Mouse (Mus musculus) spleen, adult 2 months (tissue): ENCODE measurements around the gene Gm20388. TPM values are rescaled to one million over a fixed set of nuclear protein-coding genes. Genes with fewer than 3 reads are reported as not detected.
"Not testable (repeated sequence)": the region's sequence is repeated elsewhere in the genome, so short reads cannot be mapped to it uniquely, and the experiment has no call there.

Experiments used
- DNase-seq, 2 experiments: peaks; one replicate each; pipeline versions ENCODE4 v3.0.0 to v3.0.0-alpha.2; 2012 to 2021; ENCODE audit warnings: low spot score in 2 of 2, low read depth in 1 of 2
- H3K27ac ChIP-seq: fragments of 200-500 bp; 2 replicates; pipeline ENCODE4 v1.5.1; 2012; ENCODE audit warnings: low read length, inconsistent platforms; ENCODE audit not compliant: insufficient read depth
- H3K27me3 ChIP-seq: fragments of 200-500 bp; 2 replicates; pipeline ENCODE4 v1.6.1; 2012; ENCODE audit warnings: mild to moderate bottlenecking, moderate library complexity, low read length, inconsistent platforms; ENCODE audit not compliant: control insufficient read depth, insufficient read depth
- H3K36me3 ChIP-seq: fragments of 200-500 bp; 2 replicates; pipeline ENCODE4 v1.6.1; 2012; ENCODE audit warnings: mild to moderate bottlenecking, low read length, inconsistent platforms; ENCODE audit not compliant: control insufficient read depth, insufficient read depth
- H3K4me1 ChIP-seq: fragments of 200-500 bp; 2 replicates; pipeline ENCODE4 v1.6.1; 2011; ENCODE audit warnings: inconsistent platforms; ENCODE audit not compliant: control insufficient read depth, insufficient read depth, insufficient read length
- H3K4me3 ChIP-seq: fragments of 200-500 bp; 2 replicates; pipeline ENCODE4 v1.5.1; 2011; ENCODE audit warnings: mild to moderate bottlenecking, inconsistent platforms; ENCODE audit not compliant: insufficient read depth, insufficient read length; ENCODE audit errors: extremely low read depth
- CTCF ChIP-seq: fragments of 200-500 bp; IDR thresholded peaks from 2 replicates; pipeline ENCODE4 v1.5.1; 2011; ENCODE audit warnings: mild to moderate bottlenecking, inconsistent platforms; ENCODE audit not compliant: insufficient read depth, insufficient read length, insufficient replicate concordance; ENCODE audit errors: extremely low read depth
- POLR2A ChIP-seq: fragments of 200-500 bp; IDR thresholded peaks from 2 replicates; pipeline ENCODE4 v1.6.1; 2011; ENCODE audit warnings: low read depth, low read length, inconsistent platforms
- WGBS: fragments of 180-500 bp; shearing (Covaris S2); methylation state at CpG from one replicate; pipeline ENCODE4 v1.1.7; 2018; 5-methylcytosine and 5-hydroxymethylcytosine counted together
- polyA plus RNA-seq: library from polyadenylated mRNA; depleted of rRNA; stranded (reverse); fragments of >200 nt; gene quantifications from 2 replicates; pipeline ENCODE4 v1.2.3, GENCODE M21; 2012

The Gm20388 gene
- polyA plus RNA-seq, 1 experiment, result 26.1 TPM

DNA sequence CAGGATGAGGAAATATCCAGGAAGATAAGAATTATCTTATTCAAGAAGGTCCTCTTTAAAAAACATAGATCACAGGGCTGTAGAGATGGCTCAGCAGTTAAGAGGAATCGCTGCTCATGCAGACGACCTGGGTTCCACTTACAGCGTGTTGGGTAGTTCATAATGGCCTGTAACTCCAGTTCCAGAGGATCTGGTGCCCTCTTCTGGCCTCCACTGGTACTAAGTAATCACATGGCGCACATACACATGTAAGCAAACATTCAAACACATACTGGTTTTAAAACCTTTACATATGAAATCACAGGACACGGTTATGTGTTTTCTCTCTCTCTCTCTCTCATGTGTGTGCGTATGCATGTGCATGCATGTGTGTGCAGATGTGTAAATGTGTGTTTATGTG is 1226.2 kb downstream of the Gm20388 start:
- no peak overlapping the region for H3K4me3 ChIP-seq

GRCm38 (mm10) chr8:121145457-121146134 is 1235.0 kb downstream of the Gm20388 start:
- DNase-seq, H3K27ac ChIP-seq, H3K4me1 ChIP-seq, H3K4me3 ChIP-seq, H3K27me3 ChIP-seq, H3K36me3 ChIP-seq: not testable (repeated sequence)
- WGBS, result 38% methylated on average over 5 of the region's 6 CpGs

More for the DNA sequence above, 1226.2 kb downstream of the Gm20388 start:
- H3K4me1 ChIP-seq, result no peaks in the 10 kb centered on the region
- DNase-seq, result no peak
- TF ChIP-seq POLR2A, result no peak
- TF ChIP-seq CTCF, result no peak
- H3K36me3 ChIP-seq, result no peaks in the 10 kb centered on the region
- 92% methylated on average over 6 of the region's 6 CpGs for WGBS
- H3K27ac ChIP-seq, result no peak overlapping the region
- no peaks in the 10 kb centered on the region for H3K27me3 ChIP-seq

DNA sequence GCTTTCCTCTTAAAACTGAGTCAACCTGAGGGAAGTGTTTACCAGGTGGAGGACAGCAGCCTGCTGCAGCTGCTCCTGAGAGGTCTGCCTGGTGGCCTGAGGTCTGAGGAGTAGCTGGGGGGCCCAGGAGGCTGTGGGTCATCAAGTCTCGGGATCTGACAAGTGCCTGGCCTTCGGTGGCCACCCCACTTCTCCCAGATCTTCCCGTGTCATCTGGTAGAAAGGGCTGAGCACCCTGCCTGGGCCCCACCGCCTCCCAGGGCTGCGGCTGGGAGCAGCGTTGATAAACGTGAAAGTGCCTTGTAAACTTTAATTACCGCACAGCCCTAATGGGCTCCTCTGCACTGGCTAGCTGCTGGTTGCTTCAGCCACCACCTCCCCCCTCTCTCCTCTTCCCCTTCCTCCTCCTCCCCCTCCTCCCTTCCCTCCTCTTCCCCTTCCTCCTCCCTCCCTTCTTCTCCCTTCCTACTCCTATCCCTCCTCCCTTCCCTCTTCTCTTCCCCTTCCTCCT is 1238.0 kb downstream of the Gm20388 start:
- no peaks in the 10 kb centered on the region for H3K27me3 ChIP-seq
- no peaks in the 10 kb centered on the region for H3K4me1 ChIP-seq
- no peak overlapping the region for H3K4me3 ChIP-seq
- no peak overlapping the region for H3K27ac ChIP-seq
- H3K36me3 ChIP-seq, result no peaks in the 10 kb centered on the region
- DNase-seq, result no peak
- WGBS, result 36% methylated on average over 8 of the region's 8 CpGs
- TF ChIP-seq CTCF, result no peak
- no peak for TF ChIP-seq POLR2A

DNA sequence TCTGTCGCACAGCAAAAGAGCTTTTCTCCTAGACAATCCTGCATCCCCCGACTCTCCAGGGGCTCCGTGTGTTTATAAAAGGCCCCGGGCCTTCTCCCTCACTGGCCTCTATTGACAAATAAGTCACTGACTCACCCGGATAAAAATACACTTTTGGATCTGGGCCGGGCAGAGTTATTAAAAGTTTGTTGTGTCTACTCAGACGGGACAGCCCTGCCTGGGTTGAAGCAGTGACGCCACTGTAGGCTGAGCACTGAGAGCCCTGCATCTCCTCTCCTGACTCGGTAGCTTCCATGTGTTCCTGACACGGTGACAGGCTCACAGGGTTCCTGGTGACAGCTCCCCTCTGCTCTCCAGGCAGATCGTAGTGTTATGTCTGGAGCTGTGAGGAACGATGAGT is 1241.8 kb downstream of the Gm20388 start:
- no peaks in the 10 kb centered on the region for H3K4me1 ChIP-seq
- no peak overlapping the region for H3K4me3 ChIP-seq
- H3K27me3 ChIP-seq, result no peaks in the 10 kb centered on the region
- no peak overlapping the region for H3K27ac ChIP-seq
- TF ChIP-seq CTCF (no peak), POLR2A (no peak)
- H3K36me3 ChIP-seq, result no peaks in the 10 kb centered on the region
- no peak for DNase-seq
- WGBS, result 75% methylated on average over 12 of the region's 12 CpGs

DNA sequence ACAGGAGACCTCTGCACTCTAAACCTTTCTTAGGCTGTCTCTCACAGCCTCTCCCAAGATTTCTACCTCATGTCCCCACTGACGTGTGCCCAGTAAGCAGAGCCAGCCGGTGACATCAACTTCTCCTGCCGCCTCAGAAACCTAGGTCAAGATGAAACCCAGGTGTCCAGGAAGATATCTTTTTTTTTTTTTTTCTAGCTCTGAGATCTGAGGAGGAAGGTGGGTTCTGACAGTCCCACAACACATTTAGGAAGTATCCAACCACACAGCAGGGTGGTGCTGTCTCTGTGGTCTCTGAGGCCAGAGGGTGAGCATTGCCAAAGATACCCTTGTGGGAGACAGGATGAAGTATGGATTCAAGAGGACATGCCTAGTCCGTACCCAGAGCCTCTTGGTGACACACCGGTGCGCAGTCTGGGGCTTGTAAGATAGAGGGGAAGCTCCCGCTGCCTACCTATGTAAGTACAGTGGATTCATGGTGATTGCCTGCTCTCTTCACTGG is 1246.4 kb downstream of the Gm20388 start:
- Histone ChIP-seq H3K27me3 (no peaks in the 10 kb centered on the region), H3K4me3 (no peak overlapping the region), H3K36me3 (no peaks in the 10 kb centered on the region), H3K27ac (no peak overlapping the region), H3K4me1 (no peaks in the 10 kb centered on the region)
- TF ChIP-seq POLR2A (no peak), CTCF (no peak)
- WGBS, result 36% methylated on average over 7 of the region's 7 CpGs
- no peak for DNase-seq

GRCm38 (mm10) chr8:121158812-121159211 is 1248.2 kb downstream of the Gm20388 start:
- H3K4me3 ChIP-seq, result no peak overlapping the region
- no peaks in the 10 kb centered on the region for H3K27me3 ChIP-seq
- no peak for DNase-seq
- H3K4me1 ChIP-seq, result no peaks in the 10 kb centered on the region
- H3K27ac ChIP-seq, result no peak overlapping the region
- TF ChIP-seq POLR2A, result no peak
- TF ChIP-seq CTCF, result no peak
- H3K36me3 ChIP-seq, result no peaks in the 10 kb centered on the region
- 80% methylated on average over 13 of the region's 13 CpGs for WGBS

DNA sequence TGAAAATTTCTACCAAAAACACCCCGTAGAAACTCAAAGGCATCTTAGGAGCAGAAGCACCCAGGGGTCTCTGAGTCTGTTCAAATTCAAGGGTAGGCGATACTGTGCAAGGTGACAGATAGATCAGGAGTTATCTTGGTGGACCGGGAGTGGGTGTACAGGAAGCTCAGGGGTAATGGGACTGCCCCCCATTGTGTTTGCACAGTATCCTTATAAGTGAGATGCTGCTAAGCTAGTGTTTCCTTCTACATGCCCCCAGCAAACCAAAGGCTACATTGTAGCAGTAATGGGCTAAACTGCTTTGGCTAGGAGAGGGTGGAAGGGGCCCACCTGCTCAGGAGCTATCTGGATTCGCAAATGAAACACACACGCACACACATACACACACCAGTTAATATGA is 1250.8 kb downstream of the Gm20388 start:
- Histone ChIP-seq H3K27ac (no peak overlapping the region), H3K4me3 (no peak overlapping the region), H3K36me3 (no peaks in the 10 kb centered on the region), H3K4me1 (no peaks in the 10 kb centered on the region), H3K27me3 (no peaks in the 10 kb centered on the region)
- no peak for DNase-seq
- TF ChIP-seq CTCF (no peak), POLR2A (no peak)
- WGBS, result 83% methylated on average over 5 of the region's 5 CpGs
